In the genomic region with DNA sequence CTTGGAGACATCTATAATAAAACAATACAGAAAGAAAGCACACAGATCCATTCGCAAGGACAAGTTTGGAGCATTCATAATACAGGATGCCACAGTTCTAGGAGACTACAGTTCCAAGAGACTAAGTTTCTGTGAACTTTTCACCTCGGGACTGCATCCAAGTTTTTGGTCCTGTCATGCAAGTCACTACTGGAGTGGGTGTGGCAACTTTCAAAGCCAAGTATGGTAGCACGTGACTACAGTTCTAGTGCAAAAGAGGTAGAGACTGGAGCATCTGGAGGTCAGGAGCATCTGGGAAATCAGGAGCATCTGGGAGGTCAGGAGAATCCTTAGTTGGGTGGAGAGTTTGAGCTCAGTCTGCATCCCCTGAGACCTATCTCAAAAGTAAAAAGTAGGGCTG, we compare ENCODE assay signal across 37 mouse cellular contexts. TPM values are rescaled to one million over a fixed set of nuclear protein-coding genes. Genes with fewer than 3 reads are reported as not detected.
DNase-seq lines count a peak whose midpoint lies in the region; ATAC-seq and TF ChIP-seq lines count a peak whose summit lies in the region.
"Had no signal": no experiment of that assay in that cellular context is flagged by ENCODE, and none has a peak within 500 bp of the region (broad histone marks: within the 10 kb centered on the region; RNA-seq: fewer than 3 reads in every experiment).

No protein-coding gene starts in this region.

- H3K9me3 ChIP-seq in midbrain, embryonic 11.5 days (ENCODE audit: control insufficient read depth, low read length) = no peaks in the 10 kb centered on the region
- H3K9me3 ChIP-seq in midbrain, embryonic 14.5 days (ENCODE audit: control insufficient read depth, low read length) = no peaks in the 10 kb centered on the region
- H3K9me3 ChIP-seq in hindbrain, postnatal 0 days (ENCODE audit: low read length) = no peaks in the 10 kb centered on the region
- H3K9me3 ChIP-seq: embryonic facial prominence, embryonic 10.5 days; embryonic facial prominence, embryonic 13.5 days; forebrain, embryonic 12.5 days; forebrain, embryonic 15.5 days; heart, embryonic 12.5 days; heart, embryonic 15.5 days; hindbrain, embryonic 10.5 days; hindbrain, embryonic 13.5 days had no signal

- peaks cover 3% of the 10 kb centered on the region; the same call in 1 of the 2 replicates for H3K4me1 ChIP-seq in midbrain, embryonic 11.5 days (ENCODE audit: control insufficient read depth, insufficient read depth, low read length)
- peaks cover 9% of the 10 kb centered on the region for H3K4me1 ChIP-seq in midbrain, embryonic 14.5 days (ENCODE audit: control insufficient read depth, insufficient read depth, low read length)
- H3K4me1 ChIP-seq in hindbrain, postnatal 0 days (ENCODE audit: insufficient read depth, low read length) = peaks cover 9% of the 10 kb centered on the region

- no peaks in the 10 kb centered on the region for H3K36me3 ChIP-seq in midbrain, embryonic 11.5 days (ENCODE audit: control insufficient read depth, insufficient read depth, low read length)
- no peaks in the 10 kb centered on the region for H3K36me3 ChIP-seq in midbrain, embryonic 14.5 days (ENCODE audit: control insufficient read depth, insufficient read depth, low read length)
- no peaks in the 10 kb centered on the region for H3K36me3 ChIP-seq in hindbrain, postnatal 0 days (ENCODE audit: insufficient read depth, low read length)
- H3K36me3 ChIP-seq: embryonic facial prominence, embryonic 10.5 days; embryonic facial prominence, embryonic 13.5 days; forebrain, embryonic 12.5 days; forebrain, embryonic 15.5 days; heart, embryonic 12.5 days; heart, embryonic 15.5 days; hindbrain, embryonic 10.5 days; hindbrain, embryonic 13.5 days had no signal

- TF ChIP-seq CTCF in hindbrain, postnatal 0 days (IDR thresholded peaks at IDR 0.05; ENCODE audit: low read depth) = no peak

- no peak overlapping the region for H3K4me3 ChIP-seq in midbrain, embryonic 11.5 days (ENCODE audit: low read depth, low read length)
- no peak overlapping the region for H3K4me3 ChIP-seq in midbrain, embryonic 14.5 days (replicated peaks; ENCODE audit: low read depth, low read length)
- H3K4me3 ChIP-seq in hindbrain, postnatal 0 days (ENCODE audit: low read length) = no peak overlapping the region
- H3K4me3 ChIP-seq: embryonic facial prominence, embryonic 10.5 days; embryonic facial prominence, embryonic 13.5 days; erythroblast, embryonic 14.5 days; forebrain, embryonic 12.5 days; forebrain, embryonic 15.5 days; heart, embryonic 12.5 days; heart, embryonic 15.5 days; hindbrain, embryonic 10.5 days; hindbrain, embryonic 13.5 days had no signal

- peak; percentile 40 for DNase-seq in kidney, adult 9 months
- no peak for DNase-seq in kidney, postnatal 10 days
- DNase-seq in midbrain, embryonic 11.5 days (ENCODE audit: low spot score, missing footprints) = peak; percentile 56
- no peak for DNase-seq in midbrain, embryonic 14.5 days
- peak; percentile 40 for DNase-seq in NIH3T3 (ENCODE audit: low read depth)
- DNase-seq in adipocyte (ENCODE audit: low spot score) = peak; percentile 76
- DNase-seq in hindbrain, postnatal 0 days (ENCODE audit: low spot score) = no peak
- DNase-seq in neural tube, embryonic 10.5 days (ENCODE audit: extremely low spot score, low spot score) = no peak
- DNase-seq: adrenal gland, postnatal 14 days; cerebellum, adult 11-12 months; cerebellum, adult 8-10 months; cerebellum, postnatal 10 days; cerebellum, postnatal 36 days; embryo, embryonic 11 days; gastrocnemius, postnatal 25 days; heart, adult 18-20 months; heart, postnatal 10 days; heart, postnatal 36 days had no signal

- H3K27ac ChIP-seq in midbrain, embryonic 11.5 days (ENCODE audit: low read depth, low read length) = no peak overlapping the region
- H3K27ac ChIP-seq in midbrain, embryonic 14.5 days (replicated peaks; ENCODE audit: low read depth, low read length) = no peak overlapping the region
- H3K27ac ChIP-seq in hindbrain, postnatal 0 days = no peak overlapping the region
- H3K27ac ChIP-seq: embryonic facial prominence, embryonic 10.5 days; embryonic facial prominence, embryonic 13.5 days; forebrain, embryonic 12.5 days; forebrain, embryonic 15.5 days; heart, embryonic 15.5 days; hindbrain, embryonic 10.5 days; hindbrain, embryonic 13.5 days had no signal

- no peaks in the 10 kb centered on the region for H3K27me3 ChIP-seq in midbrain, embryonic 11.5 days (ENCODE audit: control insufficient read depth, insufficient read depth, low read length)
- H3K27me3 ChIP-seq in midbrain, embryonic 14.5 days (ENCODE audit: control insufficient read depth, insufficient read depth, low read length) = no peaks in the 10 kb centered on the region
- no peaks in the 10 kb centered on the region for H3K27me3 ChIP-seq in hindbrain, postnatal 0 days (ENCODE audit: insufficient read depth, low read length)
- H3K27me3 ChIP-seq: forebrain, embryonic 15.5 days had no signal

- H3K9ac ChIP-seq in midbrain, embryonic 11.5 days (ENCODE audit: low read length) = no peak overlapping the region
- H3K9ac ChIP-seq in midbrain, embryonic 14.5 days (replicated peaks; ENCODE audit: low read length) = no peak overlapping the region
- no peak overlapping the region for H3K9ac ChIP-seq in hindbrain, postnatal 0 days (replicated peaks; ENCODE audit: low read length)
- H3K9ac ChIP-seq: embryonic facial prominence, embryonic 13.5 days; forebrain, embryonic 12.5 days; forebrain, embryonic 15.5 days; heart, embryonic 12.5 days; heart, embryonic 15.5 days; hindbrain, embryonic 13.5 days had no signal

- no peak overlapping the region for H3K4me2 ChIP-seq in midbrain, embryonic 11.5 days
- no peak overlapping the region for H3K4me2 ChIP-seq in midbrain, embryonic 14.5 days (ENCODE audit: low read length)
- H3K4me2 ChIP-seq in hindbrain, postnatal 0 days (ENCODE audit: low read depth, low read length) = no peak overlapping the region
- H3K4me2 ChIP-seq: embryonic facial prominence, embryonic 13.5 days; forebrain, embryonic 12.5 days; forebrain, embryonic 15.5 days; heart, embryonic 12.5 days; heart, embryonic 15.5 days; hindbrain, embryonic 13.5 days had no signal

- WGBS in midbrain, embryonic 11.5 days = 82% methylated on average over 3 of the region's 3 CpGs
- WGBS in midbrain, embryonic 14.5 days = 88% methylated on average over 3 of the region's 3 CpGs
- 87% methylated on average over 3 of the region's 3 CpGs for WGBS in hindbrain, postnatal 0 days

- ATAC-seq in midbrain, embryonic 11.5 days (ENCODE audit: low FRiP score) = no peak
- no peak for ATAC-seq in midbrain, embryonic 14.5 days (ENCODE audit: low FRiP score, low TSS enrichment)
- ATAC-seq in hindbrain, postnatal 0 days = no peak
- ATAC-seq: CD4-positive, CD25-positive, alpha-beta regulatory T cell, adult 4 months; forebrain, embryonic 15.5 days; hindbrain, embryonic 16.5 days; inflammation-experienced regulatory T-cells, adult 6 months had no signal

RNA-seq across cellular contexts. Expression of a gene that starts 3.6 kb away (rescaled TPM):
- polyA plus RNA-seq in midbrain, embryonic 11.5 days (2014; fragmentation: Nextera tagmentation; extraction: Ambion mirVana) = 1.4 and 2.0 TPM in 2 replicates
- polyA plus RNA-seq in midbrain, embryonic 14.5 days (2014; fragmentation: Nextera tagmentation; extraction: Ambion mirVana) = 7.1 and 11.0 TPM in 2 replicates
- total RNA-seq in hindbrain, postnatal 0 days (2014; rRNA removed) = 26.6 and 42.3 TPM in 2 replicates
- 27.3 and 29.7 TPM in 2 replicates for polyA plus RNA-seq in hindbrain, postnatal 0 days (2015; fragmentation: Nextera tagmentation; extraction: Ambion mirVana)
- total RNA-seq: gastrocnemius, adult 8-10 months; gastrocnemius, postnatal 25 days; heart, adult 18-20 months; heart, postnatal 10 days; heart, postnatal 36 days had no signal
- polyA plus RNA-seq: erythroblast, embryonic 14.5 days; gonadal fat pad, adult 2 months had no signal

RNA-seq across cellular contexts. Expression of a gene that starts 11.3 kb away (rescaled TPM):
- not detected in 2 replicates for polyA plus RNA-seq in midbrain, embryonic 11.5 days (2014; fragmentation: Nextera tagmentation; extraction: Ambion mirVana)
- not detected in 2 replicates for polyA plus RNA-seq in midbrain, embryonic 14.5 days (2014; fragmentation: Nextera tagmentation; extraction: Ambion mirVana)
- total RNA-seq in hindbrain, postnatal 0 days (2014; rRNA removed) = not detected in 2 replicates
- polyA plus RNA-seq in hindbrain, postnatal 0 days (2015; fragmentation: Nextera tagmentation; extraction: Ambion mirVana) = not detected in 2 replicates
- total RNA-seq: adrenal gland, adult 2 months; adrenal gland, postnatal 14 days; gastrocnemius, adult 8-10 months; gastrocnemius, postnatal 25 days; heart, adult 18-20 months; heart, postnatal 10 days; heart, postnatal 36 days had no signal
- polyA plus RNA-seq: brain, embryonic 14.5 days; C2C12; CD4-positive, CD25-positive, alpha-beta regulatory T cell, adult 4 months; cortical plate, adult 2 months; embryonic facial prominence, embryonic 10.5 days; embryonic facial prominence, embryonic 13.5 days; erythroblast, embryonic 14.5 days; forebrain, embryonic 12.5 days; forebrain, embryonic 15.5 days; hindbrain, embryonic 10.5 days; hindbrain, embryonic 13.5 days; hindbrain, embryonic 16.5 days; inflammation-experienced regulatory T-cells, adult 6 months had no signal

RNA-seq across cellular contexts. Expression of a gene that starts 22.7 kb away (rescaled TPM):
- polyA plus RNA-seq in midbrain, embryonic 11.5 days (2014; fragmentation: Nextera tagmentation; extraction: Ambion mirVana) = not detected in 2 replicates
- polyA plus RNA-seq in midbrain, embryonic 14.5 days (2014; fragmentation: Nextera tagmentation; extraction: Ambion mirVana) = not detected in 2 replicates
- total RNA-seq in hindbrain, postnatal 0 days (2014; rRNA removed) = not detected in 2 replicates
- polyA plus RNA-seq in hindbrain, postnatal 0 days (2015; fragmentation: Nextera tagmentation; extraction: Ambion mirVana) = not detected in 2 replicates
- total RNA-seq: adrenal gland, adult 2 months; adrenal gland, postnatal 14 days; ES-E14; gastrocnemius, adult 8-10 months; gastrocnemius, postnatal 25 days; heart, adult 18-20 months; heart, postnatal 10 days; heart, postnatal 36 days had no signal
- polyA plus RNA-seq: adrenal gland, adult 2 months; C2C12; CD4-positive, CD25-positive, alpha-beta regulatory T cell, adult 4 months; cortical plate, adult 2 months; embryonic facial prominence, embryonic 10.5 days; embryonic facial prominence, embryonic 13.5 days; erythroblast, embryonic 14.5 days; forebrain, embryonic 12.5 days; forebrain, embryonic 15.5 days; heart, embryonic 12.5 days; heart, embryonic 15.5 days; hindbrain, embryonic 10.5 days; hindbrain, embryonic 13.5 days; hindbrain, embryonic 16.5 days; inflammation-experienced regulatory T-cells, adult 6 months had no signal

RNA-seq across cellular contexts. Expression of a gene that starts 41.3 kb away (rescaled TPM):
- polyA plus RNA-seq in midbrain, embryonic 11.5 days (2014; fragmentation: Nextera tagmentation; extraction: Ambion mirVana) = not detected in 2 replicates
- polyA plus RNA-seq in midbrain, embryonic 14.5 days (2014; fragmentation: Nextera tagmentation; extraction: Ambion mirVana) = not detected in 2 replicates
- not detected in 2 replicates for total RNA-seq in hindbrain, postnatal 0 days (2014; rRNA removed)
- not detected in 2 replicates for polyA plus RNA-seq in hindbrain, postnatal 0 days (2015; fragmentation: Nextera tagmentation; extraction: Ambion mirVana)
- total RNA-seq: adrenal gland, adult 2 months; adrenal gland, postnatal 14 days; ES-E14; gastrocnemius, adult 8-10 months; gastrocnemius, postnatal 25 days; heart, adult 18-20 months; heart, postnatal 10 days; heart, postnatal 36 days had no signal
- polyA plus RNA-seq: adrenal gland, adult 2 months; C2C12; CD4-positive, CD25-positive, alpha-beta regulatory T cell, adult 4 months; cortical plate, adult 2 months; embryonic facial prominence, embryonic 10.5 days; embryonic facial prominence, embryonic 13.5 days; erythroblast, embryonic 14.5 days; forebrain, embryonic 12.5 days; forebrain, embryonic 15.5 days; heart, embryonic 12.5 days; heart, embryonic 15.5 days; hindbrain, embryonic 10.5 days; hindbrain, embryonic 13.5 days; hindbrain, embryonic 16.5 days had no signal

RNA-seq across cellular contexts. Expression of a gene that starts 50.6 kb away (rescaled TPM):
- 124 and 135 TPM in 2 replicates for polyA plus RNA-seq in midbrain, embryonic 11.5 days (2014; fragmentation: Nextera tagmentation; extraction: Ambion mirVana)
- polyA plus RNA-seq in midbrain, embryonic 14.5 days (2014; fragmentation: Nextera tagmentation; extraction: Ambion mirVana) = 101 and 125 TPM in 2 replicates
- 36.0 and 52.1 TPM in 2 replicates for total RNA-seq in hindbrain, postnatal 0 days (2014; rRNA removed)
- polyA plus RNA-seq in hindbrain, postnatal 0 days (2015; fragmentation: Nextera tagmentation; extraction: Ambion mirVana) = 77.2 and 83.5 TPM in 2 replicates

Comparison
In these comparisons a context has a peak if more than half of its experiments do, and no peak if none do; other contexts are left out.
1. DNase-seq: peak in kidney, adult 9 months (single experiment), midbrain, embryonic 11.5 days (single experiment), NIH3T3 (single experiment) and adipocyte (single experiment); none in kidney, postnatal 10 days (single experiment), midbrain, embryonic 14.5 days (single experiment), hindbrain, postnatal 0 days (single experiment) and neural tube, embryonic 10.5 days (single experiment).